Mouse (Mus musculus): ENCODE data around the gene Olfr1428. TPM values are rescaled to one million over a fixed set of nuclear protein-coding genes. Genes with fewer than 3 reads are reported as not detected.

Gene Olfr1428
- not detected in 2 replicates for polyA plus RNA-seq (2011; ENCODE audit: insufficient read depth, insufficient read length, low replicate concordance, missing spikeins)

- Histone ChIP-seq H3K4me3 (replicated peaks; ENCODE audit: control insufficient read depth, low read depth, low read length) (no peak within 1 kb of the TSS), H3K27ac (ENCODE audit: control insufficient read depth, insufficient read depth, low read depth, low read length, poor library complexity) (no peak within 1 kb of the TSS), H3K4me1 (ENCODE audit: control insufficient read depth, insufficient read depth, low read length) (no peaks in the 10 kb centered on the region)
- no peak for TF ChIP-seq POLR2A (IDR thresholded peaks at IDR 0.05; ENCODE audit: borderline replicate concordance, control insufficient read depth, low read depth, low read length)
- no peak for TF ChIP-seq CTCF (IDR thresholded peaks at IDR 0.05; ENCODE audit: control insufficient read depth, insufficient read depth, low read length)
- WGBS = 58% methylated on average over 1 of the region's 1 CpGs
Measured at GRCm38 (mm10) chr19:12115797-12116196, at the start of gene Olfr1428. TSS of gene Olfr1428 (minus strand) at chr19:12115897.

GRCm38 (mm10) chr19:12145452-12145851 lies 29.8 kb upstream of the Olfr1428 start:
- 83% methylated on average over 3 of the region's 3 CpGs for WGBS
- Histone ChIP-seq H3K4me3 (replicated peaks; ENCODE audit: control insufficient read depth, low read depth, low read length) (no peak overlapping the region), H3K27ac (ENCODE audit: control insufficient read depth, insufficient read depth, low read depth, low read length, poor library complexity) (no peak overlapping the region), H3K4me1 (ENCODE audit: control insufficient read depth, insufficient read depth, low read length) (no peaks in the 10 kb centered on the region)
- TF ChIP-seq POLR2A (IDR thresholded peaks at IDR 0.05; ENCODE audit: borderline replicate concordance, control insufficient read depth, low read depth, low read length) = no peak
- no peak for TF ChIP-seq CTCF (IDR thresholded peaks at IDR 0.05; ENCODE audit: control insufficient read depth, insufficient read depth, low read length)

GRCm38 (mm10) chr19:12143356-12143755 lies 27.7 kb upstream of the Olfr1428 start:
- WGBS = 86% methylated on average over 1 of the region's 1 CpGs
- TF ChIP-seq CTCF (IDR thresholded peaks at IDR 0.05; ENCODE audit: control insufficient read depth, insufficient read depth, low read length) = no peak
- TF ChIP-seq POLR2A (IDR thresholded peaks at IDR 0.05; ENCODE audit: borderline replicate concordance, control insufficient read depth, low read depth, low read length) = no peak

GRCm38 (mm10) chr19:12134289-12134688 lies 18.6 kb upstream of the Olfr1428 start:
- H3K4me3 ChIP-seq (replicated peaks; ENCODE audit: control insufficient read depth, low read depth, low read length) = no peak overlapping the region
- H3K27ac ChIP-seq (ENCODE audit: control insufficient read depth, insufficient read depth, low read depth, low read length, poor library complexity) = no peak overlapping the region
- 27% methylated on average over 2 of the region's 2 CpGs for WGBS
- no peaks in the 10 kb centered on the region for H3K4me1 ChIP-seq (ENCODE audit: control insufficient read depth, insufficient read depth, low read length)
- TF ChIP-seq CTCF (IDR thresholded peaks at IDR 0.05; ENCODE audit: control insufficient read depth, insufficient read depth, low read length) (no peak), POLR2A (IDR thresholded peaks at IDR 0.05; ENCODE audit: borderline replicate concordance, control insufficient read depth, low read depth, low read length) (no peak)

More at GRCm38 (mm10) chr19:12143356-12143755, 27.7 kb upstream of the Olfr1428 start:
- no peak overlapping the region for H3K4me3 ChIP-seq (replicated peaks; ENCODE audit: control insufficient read depth, low read depth, low read length)
- no peak overlapping the region for H3K27ac ChIP-seq (ENCODE audit: control insufficient read depth, insufficient read depth, low read depth, low read length, poor library complexity)
- no peaks in the 10 kb centered on the region for H3K4me1 ChIP-seq (ENCODE audit: control insufficient read depth, insufficient read depth, low read length)

- no peaks in the 10 kb centered on the region for H3K4me1 ChIP-seq (ENCODE audit: control insufficient read depth, insufficient read depth, low read length)
- no peak within 1 kb of the TSS for H3K4me3 ChIP-seq (replicated peaks; ENCODE audit: control insufficient read depth, low read depth, low read length)
- WGBS = 71% methylated on average over 3 of the region's 3 CpGs
- no peak within 1 kb of the TSS for H3K27ac ChIP-seq (ENCODE audit: control insufficient read depth, insufficient read depth, low read depth, low read length, poor library complexity)
- TF ChIP-seq CTCF (IDR thresholded peaks at IDR 0.05; ENCODE audit: control insufficient read depth, insufficient read depth, low read length) = no peak
- TF ChIP-seq POLR2A (IDR thresholded peaks at IDR 0.05; ENCODE audit: borderline replicate concordance, control insufficient read depth, low read depth, low read length) = no peak
Measured at GRCm38 (mm10) chr19:12123103-12123502, 7.4 kb upstream of the Olfr1428 start, which contains the start of gene Olfr76. TSS of gene Olfr76 (minus strand) at chr19:12123203.

GRCm38 (mm10) chr19:12116464-12116863 lies 767 bp upstream of the Olfr1428 start:
- 81% methylated on average over 3 of the region's 3 CpGs for WGBS
- no peak for TF ChIP-seq CTCF (IDR thresholded peaks at IDR 0.05; ENCODE audit: control insufficient read depth, insufficient read depth, low read length)
- no peak for TF ChIP-seq POLR2A (IDR thresholded peaks at IDR 0.05; ENCODE audit: borderline replicate concordance, control insufficient read depth, low read depth, low read length)
- no peak overlapping the region for H3K4me3 ChIP-seq (replicated peaks; ENCODE audit: control insufficient read depth, low read depth, low read length)

GRCm38 (mm10) chr19:12113807-12114206 lies 1.9 kb downstream of the Olfr1428 start:
- no peaks in the 10 kb centered on the region for H3K4me1 ChIP-seq (ENCODE audit: control insufficient read depth, insufficient read depth, low read length)
- TF ChIP-seq CTCF (IDR thresholded peaks at IDR 0.05; ENCODE audit: control insufficient read depth, insufficient read depth, low read length) (no peak), POLR2A (IDR thresholded peaks at IDR 0.05; ENCODE audit: borderline replicate concordance, control insufficient read depth, low read depth, low read length) (no peak)
- no peak overlapping the region for H3K4me3 ChIP-seq (replicated peaks; ENCODE audit: control insufficient read depth, low read depth, low read length)
- WGBS = 37% methylated on average over 1 of the region's 1 CpGs
- H3K27ac ChIP-seq (ENCODE audit: control insufficient read depth, insufficient read depth, low read depth, low read length, poor library complexity) = no peak overlapping the region

More at GRCm38 (mm10) chr19:12116464-12116863, 767 bp upstream of the Olfr1428 start:
- no peak overlapping the region for H3K27ac ChIP-seq (ENCODE audit: control insufficient read depth, insufficient read depth, low read depth, low read length, poor library complexity)
- no peaks in the 10 kb centered on the region for H3K4me1 ChIP-seq (ENCODE audit: control insufficient read depth, insufficient read depth, low read length)

GRCm38 (mm10) chr19:12104541-12104940 lies 11.2 kb downstream of the Olfr1428 start:
- H3K27ac ChIP-seq (ENCODE audit: control insufficient read depth, insufficient read depth, low read depth, low read length, poor library complexity) = no peak overlapping the region
- 49% methylated on average over 1 of the region's 1 CpGs for WGBS
- no peaks in the 10 kb centered on the region for H3K4me1 ChIP-seq (ENCODE audit: control insufficient read depth, insufficient read depth, low read length)
- no peak overlapping the region for H3K4me3 ChIP-seq (replicated peaks; ENCODE audit: control insufficient read depth, low read depth, low read length)
- no peak for TF ChIP-seq CTCF (IDR thresholded peaks at IDR 0.05; ENCODE audit: control insufficient read depth, insufficient read depth, low read length)
- TF ChIP-seq POLR2A (IDR thresholded peaks at IDR 0.05; ENCODE audit: borderline replicate concordance, control insufficient read depth, low read depth, low read length) = no peak

- Histone ChIP-seq H3K27ac (ENCODE audit: control insufficient read depth, insufficient read depth, low read depth, low read length, poor library complexity) (no peak within 1 kb of the TSS), H3K4me3 (replicated peaks; ENCODE audit: control insufficient read depth, low read depth, low read length) (no peak within 1 kb of the TSS), H3K4me1 (ENCODE audit: control insufficient read depth, insufficient read depth, low read length) (no peaks in the 10 kb centered on the region)
- WGBS = 86% methylated on average over 2 of the region's 2 CpGs
- TF ChIP-seq POLR2A (IDR thresholded peaks at IDR 0.05; ENCODE audit: borderline replicate concordance, control insufficient read depth, low read depth, low read length) (no peak), CTCF (IDR thresholded peaks at IDR 0.05; ENCODE audit: control insufficient read depth, insufficient read depth, low read length) (no peak)
Measured at GRCm38 (mm10) chr19:12103234-12103633, 12.5 kb downstream of the Olfr1428 start, which contains the start of gene Olfr1427. TSS of gene Olfr1427 (minus strand) at chr19:12103334.

Measured in bone marrow, adult 2 months (tissue).